22 mouse cellular contexts compared by ENCODE assay signal in the genomic region with DNA sequence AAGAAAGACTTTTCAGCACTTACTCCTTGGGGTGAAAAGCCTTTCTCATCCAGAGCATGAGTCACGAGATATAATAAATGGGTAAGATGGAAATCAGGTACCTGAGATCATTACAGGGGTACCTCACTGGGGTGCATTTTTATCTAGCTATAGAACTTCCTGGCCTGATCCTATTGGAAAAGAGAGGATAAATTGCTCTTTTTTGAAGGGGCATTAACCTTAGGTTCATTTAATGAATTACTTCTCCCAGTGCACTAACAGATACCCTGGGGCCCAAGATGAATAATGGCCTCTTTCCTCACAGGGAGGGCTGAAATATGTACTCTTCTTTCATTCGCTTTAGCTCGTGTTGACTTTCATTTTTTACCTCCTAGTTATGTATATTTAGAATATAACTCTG.
DNase-seq lines count a peak whose midpoint lies in the region; ATAC-seq and TF ChIP-seq lines count a peak whose summit lies in the region.
"Had no signal": no experiment of that assay in that cellular context is flagged by ENCODE, and none has a peak within 500 bp of the region (broad histone marks: within the 10 kb centered on the region; RNA-seq: fewer than 3 reads in every experiment).

No protein-coding gene starts in this region.

- H3K4me2 ChIP-seq in intestine, embryonic 15.5 days (replicated peaks): no peak overlapping the region
- no peak overlapping the region for H3K4me2 ChIP-seq in intestine, embryonic 16.5 days (ENCODE audit: low read depth, low read length)
- H3K4me2 ChIP-seq in midbrain, embryonic 16.5 days (ENCODE audit: low read length): no peak overlapping the region
- H3K4me2 ChIP-seq: embryonic facial prominence, embryonic 13.5 days; embryonic facial prominence, embryonic 15.5 days; forebrain, embryonic 12.5 days had no signal

- H3K36me3 ChIP-seq in intestine, embryonic 15.5 days: no peaks in the 10 kb centered on the region
- H3K36me3 ChIP-seq in intestine, embryonic 16.5 days (ENCODE audit: control insufficient read depth, insufficient read depth, low read length): no peaks in the 10 kb centered on the region
- H3K36me3 ChIP-seq in midbrain, embryonic 16.5 days (ENCODE audit: control insufficient read depth, insufficient read depth, low read length): no peaks in the 10 kb centered on the region
- H3K36me3 ChIP-seq: embryonic facial prominence, embryonic 13.5 days; embryonic facial prominence, embryonic 15.5 days; forebrain, embryonic 10.5 days; forebrain, embryonic 12.5 days had no signal

- H3K4me1 ChIP-seq in intestine, embryonic 15.5 days (replicated peaks): no peaks in the 10 kb centered on the region
- H3K4me1 ChIP-seq in intestine, embryonic 16.5 days (ENCODE audit: control insufficient read depth, insufficient read depth, low read length): no peaks in the 10 kb centered on the region
- no peaks in the 10 kb centered on the region for H3K4me1 ChIP-seq in midbrain, embryonic 16.5 days (ENCODE audit: control insufficient read depth, insufficient read depth, low read length)
- H3K4me1 ChIP-seq: embryonic facial prominence, embryonic 13.5 days; embryonic facial prominence, embryonic 15.5 days; forebrain, embryonic 12.5 days had no signal

- DNase-seq in mesoderm, embryonic 11.5 days (ENCODE audit: low read depth, low spot score): peak; percentile 35
- no peak for DNase-seq in layer of hippocampus, adult 2 months (ENCODE audit: low spot score in 2 of 2)
- DNase-seq: adrenal gland, adult 2 months; adrenal gland, postnatal 10 days; adrenal gland, postnatal 25 days; cerebellum, adult 11 months; cerebellum, adult 18-20 months; cerebellum, adult 8-10 months; cerebellum, adult 9-11 months; cerebellum, postnatal 14 days; cerebellum, postnatal 36 days; embryo, embryonic 11 days had no signal

- ATAC-seq in intestine, embryonic 15.5 days: peak; percentile 65
- peak; percentile 89 for ATAC-seq in intestine, embryonic 16.5 days
- ATAC-seq in midbrain, embryonic 16.5 days: no peak
- ATAC-seq: forebrain, embryonic 14.5 days; forebrain, embryonic 16.5 days had no signal

- no peaks in the 10 kb centered on the region for H3K27me3 ChIP-seq in intestine, embryonic 15.5 days (replicated peaks)
- no peaks in the 10 kb centered on the region for H3K27me3 ChIP-seq in intestine, embryonic 16.5 days (replicated peaks; ENCODE audit: control insufficient read depth, insufficient read depth, low read length)
- H3K27me3 ChIP-seq in midbrain, embryonic 16.5 days (ENCODE audit: control insufficient read depth, insufficient read depth, low read depth, low read length): no peaks in the 10 kb centered on the region
- H3K27me3 ChIP-seq: embryonic facial prominence, embryonic 13.5 days; embryonic facial prominence, embryonic 15.5 days; forebrain, embryonic 12.5 days had no signal

- TF ChIP-seq CTCF in layer of hippocampus, adult 2 months (conservative IDR thresholded peaks at IDR 0.05): no peak

- H3K4me3 ChIP-seq in intestine, embryonic 15.5 days (replicated peaks): no peak overlapping the region
- no peak overlapping the region for H3K4me3 ChIP-seq in intestine, embryonic 16.5 days (ENCODE audit: low read length)
- no peak overlapping the region for H3K4me3 ChIP-seq in midbrain, embryonic 16.5 days (ENCODE audit: low read depth, low read length)
- no peak overlapping the region for H3K4me3 ChIP-seq in layer of hippocampus, adult 2 months
- H3K4me3 ChIP-seq: embryonic facial prominence, embryonic 13.5 days; embryonic facial prominence, embryonic 15.5 days; erythroblast, embryonic 14.5 days; forebrain, embryonic 10.5 days; forebrain, embryonic 12.5 days had no signal

- no peak overlapping the region for H3K27ac ChIP-seq in intestine, embryonic 15.5 days
- H3K27ac ChIP-seq in intestine, embryonic 16.5 days (ENCODE audit: low read length): no peak overlapping the region
- no peak overlapping the region for H3K27ac ChIP-seq in midbrain, embryonic 16.5 days (ENCODE audit: low read length)
- H3K27ac ChIP-seq in layer of hippocampus, adult 2 months: no peak overlapping the region
- H3K27ac ChIP-seq: embryonic facial prominence, embryonic 13.5 days; embryonic facial prominence, embryonic 15.5 days; forebrain, embryonic 10.5 days; forebrain, embryonic 12.5 days had no signal

- 61% methylated on average over 3 of the region's 3 CpGs for WGBS in intestine, embryonic 15.5 days
- 49% methylated on average over 3 of the region's 3 CpGs for WGBS in intestine, embryonic 16.5 days
- WGBS in midbrain, embryonic 16.5 days: 61% methylated on average over 3 of the region's 3 CpGs

- no peak overlapping the region for H3K9ac ChIP-seq in intestine, embryonic 15.5 days
- H3K9ac ChIP-seq in intestine, embryonic 16.5 days (ENCODE audit: low read depth, low read length): no peak overlapping the region
- no peak overlapping the region for H3K9ac ChIP-seq in midbrain, embryonic 16.5 days (ENCODE audit: low read depth, low read length)
- H3K9ac ChIP-seq: embryonic facial prominence, embryonic 13.5 days; embryonic facial prominence, embryonic 15.5 days; forebrain, embryonic 12.5 days had no signal

- H3K9me3 ChIP-seq in intestine, embryonic 15.5 days: no peaks in the 10 kb centered on the region
- no peaks in the 10 kb centered on the region for H3K9me3 ChIP-seq in intestine, embryonic 16.5 days (ENCODE audit: control insufficient read depth, low read length)
- H3K9me3 ChIP-seq in midbrain, embryonic 16.5 days (replicated peaks; ENCODE audit: control insufficient read depth, low read length, poor library complexity, severe bottlenecking): no peaks in the 10 kb centered on the region
- H3K9me3 ChIP-seq: embryonic facial prominence, embryonic 13.5 days; embryonic facial prominence, embryonic 15.5 days; forebrain, embryonic 10.5 days; forebrain, embryonic 12.5 days had no signal
